Mouse (Mus musculus): Measurements from ENCODE around the gene Klk1b4.
"Not testable (repeated sequence)": the region's sequence is repeated elsewhere in the genome, so short reads cannot be mapped to it uniquely, and the experiment has no call there.

The Klk1b4 gene

DNA sequence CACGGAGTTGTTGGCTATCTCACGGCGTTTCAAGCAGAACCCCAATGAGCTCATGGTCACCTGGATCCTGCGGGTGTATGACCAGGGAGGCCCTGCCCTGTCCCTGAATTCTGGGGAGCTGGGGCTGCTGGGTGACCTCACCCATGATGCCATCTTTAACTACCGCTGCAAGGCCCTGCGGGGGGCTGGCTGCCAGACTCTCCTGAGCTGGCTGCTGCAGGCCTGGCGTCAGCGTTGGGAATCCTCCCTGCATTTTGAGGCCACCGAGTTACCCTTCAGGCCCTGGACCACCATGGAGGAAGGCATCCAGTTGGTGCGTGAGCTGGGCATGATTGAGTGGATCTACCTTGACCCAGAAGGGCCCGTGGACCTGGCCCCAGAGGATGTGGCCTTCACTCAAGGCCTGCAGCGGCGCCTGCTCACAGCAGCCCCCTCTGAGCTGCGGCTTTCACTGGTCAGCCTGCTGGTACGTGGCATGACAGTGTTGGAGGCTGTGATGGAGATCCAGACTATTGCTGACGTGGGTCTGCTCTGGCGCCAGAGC is 43.6 kb downstream of the Klk1b4 start:
- not testable (repeated sequence) for DNase-seq (ENCODE audit: extremely low read depth, insufficient read length, low spot score)

DNA sequence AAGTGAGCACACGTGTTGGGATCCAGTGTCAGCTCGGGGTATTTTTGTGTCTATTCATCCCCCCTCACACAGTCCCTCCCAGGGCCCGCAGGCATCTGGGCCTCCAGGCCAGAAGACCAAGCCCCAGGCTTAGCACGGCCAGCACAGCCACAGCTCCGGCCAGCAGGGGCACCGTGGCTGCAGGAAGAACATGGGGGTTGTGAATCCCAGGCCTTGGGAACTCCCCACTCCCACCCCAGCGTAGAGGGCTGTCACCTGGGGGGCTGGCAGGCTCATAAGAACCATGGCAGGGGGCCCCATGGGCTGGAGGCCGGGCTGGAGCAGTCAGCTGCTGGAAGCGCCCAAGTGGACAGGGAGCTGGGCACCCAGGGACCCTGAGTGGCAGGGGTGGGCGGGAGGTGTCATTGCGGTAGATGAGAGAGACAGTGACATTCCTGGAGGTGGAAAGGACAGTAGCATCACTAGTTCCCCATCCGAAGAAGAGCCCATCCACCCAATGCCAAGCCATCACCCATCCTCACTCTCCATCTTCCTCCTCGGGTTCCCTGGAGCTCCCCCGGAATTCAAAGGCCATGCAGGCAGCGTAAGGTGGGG is 45.9 kb downstream of the Klk1b4 start:
- DNase-seq (ENCODE audit: extremely low read depth, insufficient read length, low spot score), result no peak

DNA sequence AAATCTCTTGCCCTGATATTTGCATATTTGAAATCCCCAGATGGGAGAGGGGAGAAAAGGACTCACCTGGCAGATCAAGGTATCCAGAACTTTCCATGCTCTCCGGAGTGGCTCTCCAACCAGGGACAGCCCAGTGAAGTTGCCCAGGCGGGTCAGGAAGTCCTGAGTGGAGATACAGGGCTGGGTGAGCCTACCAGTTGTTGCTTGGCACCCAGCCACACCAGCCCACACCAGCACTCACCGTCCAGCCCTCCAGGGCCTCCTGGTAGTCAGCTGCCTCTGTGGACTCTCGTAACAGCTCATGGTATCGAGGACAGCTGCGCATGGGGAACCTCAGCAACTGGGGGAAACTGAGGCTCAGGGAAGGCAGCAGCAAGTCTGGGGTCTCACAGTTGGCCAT is 47.7 kb downstream of the Klk1b4 start:
- DNase-seq (ENCODE audit: extremely low read depth, insufficient read length, low spot score), result no peak

DNA sequence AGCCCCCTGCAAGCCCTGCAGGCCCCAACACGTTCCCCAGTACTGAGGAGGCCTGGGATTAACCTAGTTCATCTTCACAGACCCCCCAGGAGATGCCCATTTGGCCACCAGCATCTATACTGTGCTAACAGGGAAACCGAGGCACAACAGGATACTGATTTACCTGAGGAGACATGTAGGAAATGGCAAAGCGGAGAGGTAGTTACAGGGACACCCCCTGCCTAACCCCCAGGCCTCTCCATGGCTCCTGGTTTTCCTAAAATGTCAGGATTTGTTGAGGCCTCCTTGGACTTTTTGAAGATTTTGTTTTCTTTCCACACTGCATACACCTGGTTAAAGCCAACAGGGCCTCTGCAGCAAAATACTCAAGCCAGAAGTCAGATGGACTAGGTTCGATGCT is 50.0 kb downstream of the Klk1b4 start, which contains the start of gene Acp4:
Acp4 (minus strand) TSS at position 101 of the 400 bp plus-strand sequence.
- DNase-seq (ENCODE audit: extremely low read depth, insufficient read length, low spot score), result no peak

DNA sequence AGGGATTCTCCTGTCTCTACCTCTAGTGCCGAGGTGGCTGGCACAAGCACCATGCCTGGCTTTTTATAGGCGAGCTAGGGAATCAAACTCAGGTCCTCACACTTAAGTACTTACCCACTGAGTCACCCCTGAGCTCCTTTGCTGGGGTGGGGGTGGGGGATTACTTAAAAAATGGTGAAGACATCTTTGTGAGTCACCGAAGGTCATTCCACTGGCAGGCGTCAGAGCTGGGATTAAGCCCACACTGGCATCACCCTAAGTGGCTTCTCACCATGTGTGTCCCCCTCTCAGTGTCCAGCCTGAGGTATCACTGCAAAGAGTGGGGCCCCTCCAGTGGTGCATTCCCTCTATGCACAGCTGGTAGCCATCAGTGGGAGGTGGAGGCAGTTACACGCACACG is 53.2 kb downstream of the Klk1b4 start:
- peak; percentile 39 for DNase-seq (ENCODE audit: extremely low read depth, insufficient read length, low spot score)

DNA sequence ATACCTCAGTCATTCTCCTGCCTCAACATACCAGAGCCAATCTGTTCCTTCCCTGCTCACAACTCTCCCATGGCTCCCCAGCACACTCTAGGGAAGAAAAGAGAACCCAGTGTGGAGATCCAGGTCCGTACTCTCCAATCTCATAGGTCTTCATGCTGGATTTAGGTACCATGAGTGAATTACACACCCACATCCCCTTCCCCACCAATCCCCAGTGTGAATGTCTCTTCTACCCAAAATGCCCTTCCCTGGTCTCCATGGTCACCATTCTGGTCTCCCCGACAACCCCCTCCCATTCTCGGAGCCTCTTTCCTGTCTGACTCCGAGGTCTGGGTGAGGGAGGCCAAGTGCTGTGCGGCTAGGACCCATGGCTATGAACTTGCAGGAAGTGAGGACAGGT is 53.9 kb downstream of the Klk1b4 start, which contains the start of gene Gm15517:
Gm15517 (plus strand) TSS at position 301 of the 400 bp plus-strand sequence.
- no peak for DNase-seq (ENCODE audit: extremely low read depth, insufficient read length, low spot score)

Data from 3134 (cell line).